Mouse (Mus musculus) liver, postnatal 0 days (tissue): Measurements from ENCODE around the gene Srxn1. TPM values are rescaled to one million over a fixed set of nuclear protein-coding genes. Genes with fewer than 3 reads are reported as not detected.

Experiments used
- ATAC-seq: fragments of 200-750 bp; cut with Nextera tagmentation; 2 replicates; pipeline ENCODE4 v1.8.0; 2017; ENCODE audit warnings: mild to moderate bottlenecking, moderate library complexity
- DNase-seq: peaks from one replicate; pipeline ENCODE4 v3.0.0-alpha.2; 2016
- H3K27ac ChIP-seq: fragments of 300-500 bp; sonication (generic); 2 replicates; pipeline ENCODE4 v1.5.1; 2014; ENCODE audit warnings: antibody characterized with exemption, moderate library complexity, mild to moderate bottlenecking, low read depth
- H3K27me3 ChIP-seq: fragments of 300-500 bp; sonication (generic); 2 replicates; pipeline ENCODE4 v1.6.1; 2014; ENCODE audit warnings: low read length, control low read depth, mixed read lengths; ENCODE audit not compliant: insufficient read depth
- H3K36me3 ChIP-seq: fragments of 300-500 bp; sonication (generic); replicated peaks from 2 replicates; pipeline ENCODE4 v1.6.1; 2014; ENCODE audit warnings: mild to moderate bottlenecking, control low read depth, low read length, moderate library complexity, mixed read lengths; ENCODE audit not compliant: insufficient read depth
- H3K4me1 ChIP-seq: fragments of 300-500 bp; sonication (generic); 2 replicates; pipeline ENCODE4 v1.6.1; 2014; ENCODE audit warnings: antibody characterized with exemption, mild to moderate bottlenecking, control low read depth; ENCODE audit not compliant: insufficient read depth
- H3K4me2 ChIP-seq: fragments of 300-500 bp; sonication (generic); 2 replicates; pipeline ENCODE4 v1.6.1; 2014; ENCODE audit warnings: low read depth, mild to moderate bottlenecking, low read length, moderate library complexity, mixed read lengths
- H3K4me3 ChIP-seq: fragments of 300-500 bp; sonication (generic); 2 replicates; pipeline ENCODE4 v1.5.1; 2014; ENCODE audit warnings: low read depth, low read length
- H3K9ac ChIP-seq: fragments of 300-500 bp; sonication (generic); replicated peaks from 2 replicates; pipeline ENCODE4 v1.6.1; 2014; ENCODE audit warnings: mild to moderate bottlenecking, moderate library complexity
- H3K9me3 ChIP-seq: fragments of 300-500 bp; sonication (generic); 2 replicates; pipeline ENCODE4 v1.6.1; 2016; ENCODE audit warnings: mild to moderate bottlenecking, control low read depth, low read length, mixed read lengths
- CTCF ChIP-seq: sonication (generic); IDR thresholded peaks from 2 replicates; pipeline ENCODE4 v1.5.1; 2016; ENCODE audit warnings: antibody characterized with exemption, low read depth
- EP300 ChIP-seq: IDR thresholded peaks from 2 replicates; pipeline ENCODE4 v1.6.1; 2016; ENCODE audit warnings: antibody characterized with exemption, low read depth, mild to moderate bottlenecking
- WGBS: fragments of 180-500 bp; shearing (Covaris S2); extraction: QIAGEN DNeasy Blood & Tissue Kit; methylation state at CpG from one replicate; pipeline ENCODE4 v1.1.7; 2014; ENCODE audit not compliant: insufficient replicate concordance; 5-methylcytosine and 5-hydroxymethylcytosine counted together
- polyA plus RNA-seq: library from polyadenylated mRNA; unstranded; fragments of >200 nt; fragmentation: Nextera tagmentation; extraction: Ambion mirVana; gene quantifications from 2 replicates; pipeline ENCODE4 v1.2.1, GENCODE M21; 2015

The Srxn1 gene
- polyA plus RNA-seq, 1 experiment from 2014 or later: 8.7 TPM

- no peak overlapping the region for H3K9ac ChIP-seq
- H3K27ac ChIP-seq: no peak overlapping the region
- 58% methylated on average over 3 of the region's 3 CpGs for WGBS
- H3K9me3 ChIP-seq: no peaks in the 10 kb centered on the region
- no peaks in the 10 kb centered on the region for H3K27me3 ChIP-seq
- DNase-seq: no peak
- ATAC-seq: no peak
- no peaks in the 10 kb centered on the region for H3K36me3 ChIP-seq
- TF ChIP-seq CTCF (no peak), EP300 (no peak)
- no peaks in the 10 kb centered on the region for H3K4me1 ChIP-seq
- no peak overlapping the region for H3K4me3 ChIP-seq
- H3K4me2 ChIP-seq: no peak overlapping the region
These were observed 24.5 kb downstream of the Srxn1 start for GRCm38 (mm10) chr2:152129778-152130177.

GRCm38 (mm10) chr2:152132016-152132415, 26.7 kb downstream of the Srxn1 start:
- no peaks in the 10 kb centered on the region for H3K27me3 ChIP-seq
- H3K9me3 ChIP-seq: no peaks in the 10 kb centered on the region
- TF ChIP-seq CTCF (no peak), EP300 (no peak)
- no peak overlapping the region for H3K4me2 ChIP-seq
- no peak overlapping the region for H3K4me3 ChIP-seq
- no peak overlapping the region for H3K9ac ChIP-seq
- H3K27ac ChIP-seq: no peak overlapping the region
- ATAC-seq (no peak), DNase-seq (no peak)
- H3K36me3 ChIP-seq: no peaks in the 10 kb centered on the region
- H3K4me1 ChIP-seq: no peaks in the 10 kb centered on the region
- 44% methylated on average over 9 of the region's 9 CpGs for WGBS

- DNase-seq (no peak), ATAC-seq (no peak)
- Histone ChIP-seq H3K4me2 (no peak overlapping the region), H3K4me1 (no peaks in the 10 kb centered on the region), H3K9ac (no peak overlapping the region), H3K27me3 (no peaks in the 10 kb centered on the region), H3K4me3 (no peak overlapping the region), H3K27ac (no peak overlapping the region), H3K9me3 (no peaks in the 10 kb centered on the region), H3K36me3 (no peaks in the 10 kb centered on the region)
- TF ChIP-seq EP300: no peak
- no peak for TF ChIP-seq CTCF
- 54% methylated on average over 8 of the region's 8 CpGs for WGBS
These were observed 27.4 kb downstream of the Srxn1 start for GRCm38 (mm10) chr2:152132691-152133090.

GRCm38 (mm10) chr2:152139191-152139987, 34.1 kb downstream of the Srxn1 start:
- Histone ChIP-seq H3K4me2 (no peak overlapping the region), H3K9ac (no peak overlapping the region), H3K9me3 (no peaks in the 10 kb centered on the region), H3K27ac (no peak overlapping the region), H3K36me3 (no peaks in the 10 kb centered on the region), H3K4me3 (no peak overlapping the region), H3K4me1 (peaks cover 10% of the 10 kb centered on the region; the same call in 1 of the 2 replicates), H3K27me3 (peaks cover 42% of the 10 kb centered on the region)
- 63% methylated on average over 10 of the region's 10 CpGs for WGBS
- no peak for TF ChIP-seq CTCF
- no peak for TF ChIP-seq EP300
- ATAC-seq (no peak), DNase-seq (no peak)

GRCm38 (mm10) chr2:152140941-152141340, 35.6 kb downstream of the Srxn1 start:
- no peak overlapping the region for H3K4me3 ChIP-seq
- ATAC-seq (no peak), DNase-seq (no peak)
- whole genome bisulfite sequencing: 55% methylated on average over 11 of the region's 11 CpGs
- no peak overlapping the region for H3K9ac ChIP-seq
- TF ChIP-seq CTCF (no peak), EP300 (no peak)
- H3K27ac ChIP-seq: no peak overlapping the region
- no peaks in the 10 kb centered on the region for H3K9me3 ChIP-seq
- H3K36me3 ChIP-seq: no peaks in the 10 kb centered on the region
- no peak overlapping the region for H3K4me2 ChIP-seq
- H3K27me3 ChIP-seq: peaks cover 54% of the 10 kb centered on the region
- H3K4me1 ChIP-seq: peaks cover 10% of the 10 kb centered on the region; the same call in 1 of the 2 replicates

- Histone ChIP-seq H3K27me3 (peaks cover 57% of the 10 kb centered on the region), H3K4me2 (peak overlapping the region; percentile 63; the same call in 1 of the 2 replicates), H3K4me1 (peaks cover 10% of the 10 kb centered on the region; the same call in 1 of the 2 replicates), H3K36me3 (no peaks in the 10 kb centered on the region), H3K9me3 (no peaks in the 10 kb centered on the region), H3K27ac (no peak overlapping the region), H3K9ac (no peak overlapping the region), H3K4me3 (peak overlapping the region; percentile 38)
- ATAC-seq: no peak
- no peak for TF ChIP-seq EP300
- no peak for TF ChIP-seq CTCF
- DNase-seq: no peak
- WGBS: 50% methylated on average over 1 of the region's 1 CpGs
These were observed 36.2 kb downstream of the Srxn1 start for GRCm38 (mm10) chr2:152141491-152141890.
